Mouse (Mus musculus) C2C12 (cell line): ENCODE data around the gene Glra4.

Experiments
- CTCF ChIP-seq: IDR thresholded peaks from one replicate; pipeline ENCODE4 v1.5.1; 2011; ENCODE audit not compliant: control insufficient read depth, insufficient read depth, insufficient read length
- MYOG ChIP-seq: IDR thresholded peaks from one replicate; pipeline ENCODE4 v1.6.1; 2011; ENCODE audit not compliant: control insufficient read depth, insufficient read length; ENCODE audit errors: extremely low read depth
- USF1 ChIP-seq: IDR thresholded peaks from one replicate; pipeline ENCODE4 v1.6.1; 2011; ENCODE audit warnings: low read depth, mild to moderate bottlenecking, control low read depth, moderate library complexity

DNA sequence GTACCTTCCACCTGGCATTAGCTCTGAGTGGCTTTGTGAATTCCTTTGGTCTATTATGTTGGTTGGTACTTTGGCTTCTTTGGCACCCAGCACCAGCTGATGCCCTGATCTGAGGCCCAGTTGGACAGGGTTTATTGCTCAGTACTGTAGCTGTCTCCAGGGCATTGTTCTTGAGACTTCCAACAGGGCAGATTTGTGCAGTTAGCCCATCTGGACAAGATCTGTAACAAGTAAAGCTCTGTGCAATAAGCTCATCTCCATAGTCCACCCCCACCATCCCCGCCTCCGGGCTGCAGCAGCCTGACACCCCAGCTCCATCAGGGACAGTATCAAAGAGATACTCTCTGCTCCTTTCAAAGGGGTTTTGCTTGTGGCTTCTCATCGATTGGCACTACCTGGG lies 24.5 kb downstream of the Glra4 start:
- TF ChIP-seq USF1 (no peak), CTCF (no peak), MYOG (no peak)
